Mouse (Mus musculus): ENCODE results near the gene Pdzk1ip1.

Gene Pdzk1ip1

DNA sequence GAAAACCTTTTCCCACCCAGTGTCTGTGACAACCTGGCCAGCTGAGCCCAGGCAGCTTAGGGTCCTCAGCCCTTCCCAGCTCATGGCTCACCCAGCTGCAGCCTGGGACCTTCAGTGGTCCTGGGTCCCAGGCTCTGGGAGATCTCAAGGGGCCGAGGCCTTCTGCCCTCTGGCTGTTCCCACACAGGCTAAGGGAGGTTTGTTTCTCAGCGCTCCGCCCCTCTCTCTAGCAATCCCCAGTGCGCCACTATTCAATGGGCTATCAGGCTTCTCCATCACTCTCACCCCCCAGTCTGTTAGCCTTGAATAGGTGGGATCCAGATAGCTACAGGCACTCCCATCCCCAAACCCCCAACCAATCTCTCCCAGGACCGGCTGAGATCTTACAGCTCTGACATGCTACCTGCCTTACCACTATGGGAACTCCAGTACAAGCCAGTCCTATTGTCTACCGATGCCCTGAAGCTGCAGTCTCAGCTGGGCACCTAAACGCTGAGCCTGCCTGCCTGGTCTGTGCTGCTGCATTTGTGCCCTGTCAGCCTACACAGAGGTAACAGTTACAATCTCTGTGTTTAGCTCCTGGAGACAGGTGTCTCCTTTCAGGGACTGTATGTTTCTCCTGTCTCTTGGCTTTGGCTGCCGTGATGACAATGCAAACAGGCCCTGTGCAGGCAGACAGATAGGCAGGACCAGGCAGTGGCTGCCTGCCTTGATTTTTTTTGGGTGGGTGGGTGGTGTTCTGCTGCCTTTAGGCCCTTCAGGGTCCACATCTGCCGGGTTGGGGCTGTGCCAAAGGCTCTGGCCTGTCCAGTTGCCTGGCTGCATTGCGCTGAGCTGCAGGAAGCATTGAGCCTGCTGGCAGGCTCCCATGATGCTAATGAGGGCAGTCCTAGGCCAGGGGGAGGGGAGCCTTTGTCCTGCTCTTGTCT is 9.4 kb upstream of the Pdzk1ip1 start:
- DNase-seq: no peak

DNA sequence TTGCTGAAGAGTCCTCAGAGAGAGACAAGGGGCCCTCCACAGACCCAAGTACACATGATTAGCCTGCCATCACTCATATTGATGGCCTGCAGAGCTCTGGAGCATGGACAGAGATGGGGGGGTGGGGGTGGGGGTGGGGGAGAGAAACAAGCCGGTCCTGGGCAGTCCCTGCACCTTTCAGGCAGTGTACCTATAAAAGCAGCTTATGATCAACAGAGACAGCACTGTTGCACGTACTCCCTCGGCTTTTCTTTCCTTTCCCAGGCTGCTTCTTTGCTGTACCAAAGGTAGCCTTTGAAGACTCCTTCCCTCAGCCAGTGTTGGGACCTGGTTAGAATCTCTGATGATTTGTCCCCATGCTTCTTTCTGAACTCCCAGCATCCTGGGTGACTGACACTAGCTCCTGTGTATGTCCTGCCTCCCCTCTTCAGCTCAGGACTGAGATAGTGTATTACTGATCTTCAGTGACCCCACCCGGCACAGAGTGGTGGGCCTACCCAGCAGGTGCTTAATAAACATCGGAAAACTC is 8.6 kb upstream of the Pdzk1ip1 start:
- no peak for DNase-seq

DNA sequence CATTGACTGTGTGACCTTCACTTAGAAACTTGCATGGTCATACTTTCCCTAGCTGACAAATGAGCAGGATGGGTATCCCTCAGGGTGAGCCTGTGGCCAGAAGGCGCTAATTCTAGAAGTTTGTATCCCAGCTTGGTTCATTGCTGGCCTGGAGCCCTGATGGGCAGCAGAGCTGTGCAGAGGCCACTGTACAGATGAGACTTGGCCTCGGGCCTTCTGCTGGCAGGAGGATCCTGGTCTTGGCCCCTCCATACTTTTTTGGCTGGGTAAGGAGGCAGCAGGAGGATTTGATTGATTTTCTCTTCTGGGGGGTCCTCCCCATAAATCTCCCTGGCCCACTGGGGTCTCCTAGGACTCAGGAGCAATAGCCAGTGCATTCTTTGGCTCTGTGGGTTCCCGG is 5.5 kb upstream of the Pdzk1ip1 start:
- DNase-seq: no peak

DNA sequence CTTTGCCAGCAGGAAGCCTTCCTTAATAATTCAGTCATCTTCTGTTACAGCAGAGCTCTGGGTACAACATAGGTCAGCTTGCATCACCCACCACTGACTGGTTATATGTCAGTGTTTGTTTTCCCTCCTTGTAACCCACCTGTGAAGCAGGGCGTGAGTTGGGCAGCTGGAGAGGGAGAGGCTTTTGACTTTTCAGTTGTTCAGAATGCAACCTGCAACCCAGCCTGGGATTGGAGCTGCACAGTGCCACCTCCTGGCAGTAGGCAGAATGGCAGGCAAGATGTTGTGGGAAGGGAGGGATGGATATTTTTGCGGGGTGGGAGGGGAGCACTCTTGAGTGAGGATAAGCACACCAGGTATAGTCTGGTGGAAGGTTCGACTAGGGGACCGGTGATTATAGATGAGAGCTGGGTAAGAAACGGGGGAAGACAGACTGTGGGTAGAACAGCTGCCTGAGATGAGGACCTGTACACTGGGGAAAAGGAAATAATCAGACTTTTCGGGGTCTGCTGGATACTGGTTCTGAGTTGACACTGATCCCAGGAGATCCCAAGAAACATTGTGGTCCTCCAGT is 2.9 kb upstream of the Pdzk1ip1 start:
- peak; percentile 74 for DNase-seq

DNA sequence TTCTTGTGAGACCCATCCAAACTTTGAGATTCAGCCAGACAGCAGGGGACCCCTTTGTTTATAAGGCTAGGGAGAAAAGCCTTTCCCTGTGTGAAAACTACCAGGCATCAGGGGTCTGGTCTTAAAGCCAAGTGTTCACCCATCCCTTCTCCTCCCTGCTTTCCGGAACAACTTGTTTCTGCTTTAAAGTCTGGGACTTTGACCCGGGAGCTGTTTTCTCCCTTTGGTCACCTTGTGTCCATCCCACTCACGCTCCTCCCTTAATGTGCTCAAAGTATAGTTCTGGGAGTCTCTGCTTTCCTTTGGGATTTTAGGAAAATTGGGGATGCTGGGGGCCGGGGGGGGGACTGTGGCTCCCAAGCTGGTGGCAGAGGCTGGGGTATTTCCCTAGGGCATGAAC is 2.3 kb upstream of the Pdzk1ip1 start:
- DNase-seq: no peak

DNA sequence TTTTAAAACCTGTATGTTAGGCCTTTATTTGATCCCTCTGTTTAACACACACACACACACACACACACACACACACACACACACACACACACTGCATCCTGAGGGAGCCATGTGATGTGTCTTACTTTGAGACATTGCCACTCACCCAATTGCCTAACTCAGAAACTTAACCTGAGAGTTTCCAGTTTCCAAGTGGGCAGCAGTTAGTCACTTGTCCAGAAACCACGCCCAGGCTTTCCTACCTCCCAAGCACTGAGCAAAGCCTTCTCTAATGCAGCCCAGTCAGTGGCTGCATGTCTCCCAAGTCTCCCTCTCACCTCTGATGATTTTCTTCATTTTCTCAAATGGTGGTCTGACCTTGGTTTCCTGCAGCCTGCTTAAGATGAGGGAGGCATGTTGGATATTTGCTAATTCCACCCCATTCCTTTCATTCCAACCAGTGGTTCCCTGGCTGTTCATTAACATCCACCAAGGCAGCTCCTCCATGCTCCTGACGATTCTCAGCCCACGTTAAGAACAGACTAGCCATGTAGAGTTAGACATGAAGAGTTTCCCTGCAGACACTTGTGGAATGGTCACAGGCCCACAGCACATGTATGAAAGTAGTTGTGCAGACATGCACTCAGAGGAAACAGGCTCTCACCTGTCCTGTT is 1.6 kb upstream of the Pdzk1ip1 start:
- no peak for DNase-seq

DNA sequence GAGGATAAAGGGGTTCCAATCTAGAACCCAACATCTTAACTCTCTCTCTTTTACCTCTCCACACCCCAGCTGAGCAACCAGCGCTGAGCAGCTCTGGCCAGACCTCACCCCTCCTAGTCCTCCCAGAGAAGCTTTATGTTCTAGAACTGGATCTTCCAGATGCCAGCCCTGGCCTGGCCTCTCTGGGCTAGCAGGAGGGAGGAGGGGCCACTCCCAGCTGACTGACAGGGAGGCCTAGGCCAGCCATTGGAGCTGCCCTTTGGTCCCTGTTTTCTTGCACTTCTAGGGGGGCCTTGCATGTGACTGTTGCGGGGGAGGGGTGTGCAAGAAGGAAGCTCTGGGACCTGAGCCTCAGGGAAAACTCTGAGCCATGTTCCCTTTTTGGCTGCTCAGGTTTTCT is 2.1 kb downstream of the Pdzk1ip1 start:
- DNase-seq: no peak

DNA sequence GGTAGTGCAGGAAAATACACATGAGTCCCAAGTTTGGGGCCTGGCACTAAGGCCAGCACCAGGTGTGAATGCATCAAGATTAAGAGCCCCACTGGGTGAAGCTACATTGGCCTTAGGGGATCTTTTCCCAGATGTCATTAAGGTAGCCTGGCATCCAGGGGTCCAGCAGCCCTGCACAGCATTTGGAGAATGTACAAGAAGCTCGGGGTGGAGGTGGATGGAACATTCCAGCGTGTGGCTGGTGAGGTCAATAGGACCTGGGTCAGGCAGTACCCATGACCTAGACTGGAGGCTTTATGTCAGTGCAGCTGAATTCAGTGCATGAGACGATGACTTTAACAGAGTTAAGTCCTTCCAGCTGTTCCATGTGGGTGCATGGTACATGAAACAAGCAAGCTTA is 3.3 kb downstream of the Pdzk1ip1 start:
- DNase-seq: no peak

DNA sequence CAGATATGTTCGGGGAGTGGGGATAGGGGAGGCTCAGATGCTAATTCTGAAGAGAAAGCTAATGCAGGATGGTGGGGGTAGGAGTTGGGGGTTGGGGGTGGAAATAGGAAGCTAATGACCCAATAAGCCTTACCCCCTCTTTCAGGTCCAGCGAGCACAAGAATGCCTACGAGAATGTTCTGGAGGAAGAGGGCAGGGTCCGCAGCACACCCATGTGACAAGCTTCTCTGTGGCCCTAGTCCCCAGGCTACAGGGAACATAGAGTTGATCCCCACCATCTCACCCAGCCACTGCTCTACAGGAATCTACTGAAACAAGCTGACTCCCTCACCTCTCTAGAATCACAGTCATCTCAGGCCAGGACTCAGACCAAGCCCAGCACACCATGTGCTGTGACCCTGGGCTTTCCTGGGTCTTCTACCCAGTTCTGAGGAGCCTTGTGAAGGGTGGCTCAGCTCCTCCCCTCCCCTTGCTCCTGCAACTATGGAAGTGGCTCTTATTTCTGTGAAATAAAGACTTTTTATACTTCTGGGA is 4.9 kb downstream of the Pdzk1ip1 start:
- DNase-seq: no peak

DNA sequence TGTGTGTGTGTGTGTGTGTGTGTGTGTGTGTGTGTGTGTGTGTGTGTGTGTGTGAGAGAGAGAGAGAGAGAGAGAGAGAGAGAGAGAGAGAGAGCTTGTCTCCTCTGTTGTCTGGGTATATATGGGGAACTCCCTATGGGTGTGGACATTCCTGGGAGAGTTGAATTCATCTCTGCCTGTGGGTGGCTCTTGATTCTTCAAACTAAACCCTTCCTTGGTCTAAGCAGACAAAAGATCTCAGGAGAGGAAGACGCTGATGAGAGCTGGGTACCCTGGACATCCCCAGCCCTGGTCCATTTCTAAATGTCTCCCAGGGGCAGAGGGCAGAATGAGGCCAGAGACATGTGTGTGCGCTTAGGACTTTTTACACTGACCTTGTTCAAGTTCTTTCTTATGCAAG is 5.5 kb downstream of the Pdzk1ip1 start:
- DNase-seq: no peak

DNA sequence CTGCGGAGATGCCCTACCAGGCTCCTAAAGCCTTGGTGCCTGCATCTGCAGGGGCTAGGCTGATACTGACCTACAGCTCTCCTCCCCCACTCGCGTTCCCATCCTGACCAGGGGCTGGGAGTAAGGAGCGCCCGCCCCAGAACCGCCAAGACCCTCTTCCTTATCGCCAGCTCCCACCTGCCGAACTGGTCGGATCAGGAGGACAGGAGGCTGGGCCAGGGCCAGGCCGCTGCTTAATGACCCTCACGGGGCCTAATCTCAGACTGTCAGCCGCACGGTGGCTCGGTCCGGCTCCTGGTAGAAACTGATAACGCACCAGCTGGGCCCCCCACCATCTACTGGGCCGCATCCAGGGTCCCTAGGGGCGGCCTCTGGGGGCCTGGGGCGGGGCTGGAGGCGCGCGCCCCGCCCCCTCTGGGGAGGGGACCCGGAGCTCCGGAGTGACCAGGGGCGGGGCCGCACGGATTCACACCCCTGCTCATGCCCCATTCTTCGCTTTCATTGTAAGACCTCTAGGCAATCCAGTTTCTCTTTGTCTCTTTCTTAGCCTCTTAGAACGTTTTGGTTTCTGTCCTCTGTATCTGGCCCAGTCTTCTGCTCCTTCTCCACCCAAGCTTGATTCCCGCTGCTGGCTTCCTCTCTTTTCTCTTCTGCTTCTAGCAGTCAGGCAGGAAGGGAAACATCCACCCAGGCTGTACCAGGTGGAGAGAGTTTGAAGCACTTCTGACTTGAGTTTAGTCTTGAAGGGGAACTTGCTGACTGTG is 7.3 kb downstream of the Pdzk1ip1 start:
- DNase-seq: no peak

DNA sequence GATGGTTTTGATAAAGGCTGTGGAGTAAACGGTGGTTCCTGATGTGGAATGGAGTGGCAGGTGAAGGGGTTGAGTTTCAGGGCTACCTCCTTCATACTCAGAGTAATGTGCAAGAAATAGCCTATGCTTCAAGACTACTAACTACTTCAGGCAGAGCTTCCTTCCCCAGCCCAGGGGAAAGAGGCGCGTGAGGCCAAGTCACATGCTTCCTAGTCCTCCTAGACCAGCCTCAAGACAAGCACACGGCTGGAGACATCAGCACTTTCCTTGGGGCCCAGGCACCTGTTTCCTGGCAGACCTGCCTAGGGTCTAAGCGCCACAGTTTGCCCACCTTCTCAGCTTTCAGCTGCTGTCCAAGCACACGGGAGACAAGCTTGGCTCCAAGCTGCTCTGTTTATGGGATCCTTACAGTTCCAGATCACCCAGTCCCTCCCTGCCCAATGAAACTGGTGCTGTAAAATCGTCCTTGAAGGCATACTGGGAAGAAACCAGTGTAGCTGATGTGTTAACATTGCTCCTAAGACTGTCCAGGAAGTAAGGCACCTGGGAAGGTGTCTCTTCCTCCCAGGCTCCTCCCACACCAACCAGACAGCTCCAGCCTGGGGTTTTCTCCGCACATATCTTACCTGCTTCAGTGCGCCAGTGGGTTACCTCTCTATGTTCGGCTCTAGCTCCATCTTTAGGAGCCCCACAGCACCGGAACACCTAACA is 8.1 kb downstream of the Pdzk1ip1 start:
- DNase-seq: no peak

DNA sequence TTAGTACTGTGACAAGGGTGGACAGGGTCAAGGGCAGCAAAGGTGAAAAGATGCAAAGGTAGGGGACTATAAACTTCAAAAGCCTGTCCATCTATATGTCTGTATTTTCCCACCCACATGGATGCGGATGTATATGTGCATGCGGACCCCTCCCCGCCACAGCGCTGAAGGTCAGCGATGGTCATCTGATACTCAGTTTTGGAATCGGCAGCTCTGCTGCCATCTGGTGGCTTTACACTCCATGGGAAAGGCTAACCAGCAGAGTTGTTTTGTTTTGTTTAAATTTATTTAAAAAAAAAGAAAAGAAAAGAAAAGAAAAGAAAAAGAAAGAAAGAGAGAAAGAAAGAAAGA is 8.6 kb downstream of the Pdzk1ip1 start:
- no peak for DNase-seq

DNA sequence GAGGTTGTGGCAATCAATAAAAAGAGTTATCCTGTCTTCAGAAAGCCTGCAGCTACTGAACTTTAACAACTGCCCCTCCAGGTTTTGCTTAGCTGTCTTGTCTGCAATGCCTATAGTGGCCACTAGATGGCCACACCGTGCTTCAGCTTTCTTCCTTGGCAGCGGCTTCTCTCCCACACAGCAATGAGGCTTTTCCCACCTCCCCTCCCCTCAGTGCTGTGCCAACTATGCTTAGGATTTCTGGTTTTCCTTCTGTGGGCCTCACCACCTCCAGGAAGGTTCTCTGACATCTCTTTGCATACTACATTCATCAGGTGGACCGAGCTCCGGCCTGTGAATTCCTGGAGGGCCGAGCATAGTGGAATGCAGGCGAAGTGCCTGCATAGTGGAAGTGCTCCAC is 13.2 kb downstream of the Pdzk1ip1 start:
- peak; percentile 63 for DNase-seq

DNA sequence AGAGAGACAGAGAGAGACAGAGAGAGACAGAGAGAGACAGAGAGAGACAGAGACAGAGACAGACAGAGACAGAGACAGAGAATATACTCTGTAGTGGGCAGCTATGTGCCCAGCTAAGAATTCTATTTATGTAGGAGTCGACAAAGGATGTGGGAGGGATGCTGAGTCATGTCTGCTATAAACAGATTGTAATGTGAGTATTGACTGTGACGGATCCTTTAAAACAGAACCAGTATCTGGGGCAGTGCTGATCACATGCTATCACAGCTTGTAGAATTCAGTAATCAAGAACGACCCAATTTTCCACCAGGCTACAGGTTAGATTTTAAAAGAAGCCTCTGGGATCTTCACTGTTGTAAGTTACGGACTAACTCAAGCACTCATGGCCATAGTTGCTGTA is 15.0 kb downstream of the Pdzk1ip1 start:
- no peak for DNase-seq

DNA sequence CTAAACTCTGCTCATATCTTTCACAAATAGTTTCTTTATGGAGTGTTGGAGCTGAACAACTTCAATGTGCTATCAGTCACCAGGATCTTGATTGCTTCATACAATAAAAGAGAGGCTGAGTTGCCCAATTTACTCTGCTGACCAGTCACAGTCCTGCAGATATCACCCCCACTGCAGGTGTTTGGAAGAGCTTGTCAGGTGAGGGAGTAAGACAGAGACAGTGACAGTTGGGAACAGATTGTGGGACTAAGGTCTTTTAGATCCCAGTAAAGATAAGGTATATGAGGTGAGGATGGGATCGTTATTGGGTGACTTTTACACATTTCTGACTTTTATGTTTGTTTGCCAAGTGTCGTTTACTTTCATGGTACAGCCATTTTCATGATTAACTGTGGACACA is 22.7 kb downstream of the Pdzk1ip1 start:
- no peak for DNase-seq

DNA sequence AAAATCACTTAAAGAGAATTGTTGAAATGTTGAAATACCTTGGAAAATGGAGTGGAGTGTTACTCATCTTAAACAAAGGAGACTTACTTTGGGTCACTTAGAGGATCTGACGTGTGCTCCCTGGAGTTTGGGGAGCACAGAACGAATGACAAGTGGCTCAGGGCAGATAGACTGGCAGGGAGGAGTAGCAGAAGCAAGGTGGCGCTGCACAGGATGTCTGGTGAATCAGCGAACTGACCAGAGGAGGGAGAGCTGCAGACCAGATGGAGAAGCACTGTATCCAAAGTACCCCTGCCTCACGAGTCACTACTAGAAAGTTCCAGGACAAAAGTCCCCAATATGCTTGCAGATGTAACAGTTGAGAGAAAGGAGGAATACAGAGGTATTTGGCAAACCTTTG is 24.8 kb downstream of the Pdzk1ip1 start:
- DNase-seq: no peak

DNA sequence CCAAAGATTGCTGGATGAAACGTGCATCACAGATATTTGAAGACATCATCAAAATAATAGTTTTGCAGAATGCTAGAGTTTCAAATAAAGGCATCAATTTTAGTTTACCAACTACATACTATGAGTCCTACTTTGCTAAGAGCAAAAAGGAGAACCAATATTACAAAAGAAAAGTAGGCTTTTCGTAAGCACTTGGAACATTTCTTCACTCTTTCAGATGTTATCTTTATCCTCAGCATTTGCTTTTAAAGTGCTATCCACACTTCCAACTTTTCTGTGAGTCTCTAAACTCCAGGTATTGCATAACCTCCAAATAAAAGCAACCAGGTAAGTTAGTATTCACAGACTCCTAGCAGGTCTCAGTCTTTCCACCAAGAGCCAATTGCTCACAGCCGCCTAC is 31.1 kb downstream of the Pdzk1ip1 start:
- no peak for DNase-seq

DNA sequence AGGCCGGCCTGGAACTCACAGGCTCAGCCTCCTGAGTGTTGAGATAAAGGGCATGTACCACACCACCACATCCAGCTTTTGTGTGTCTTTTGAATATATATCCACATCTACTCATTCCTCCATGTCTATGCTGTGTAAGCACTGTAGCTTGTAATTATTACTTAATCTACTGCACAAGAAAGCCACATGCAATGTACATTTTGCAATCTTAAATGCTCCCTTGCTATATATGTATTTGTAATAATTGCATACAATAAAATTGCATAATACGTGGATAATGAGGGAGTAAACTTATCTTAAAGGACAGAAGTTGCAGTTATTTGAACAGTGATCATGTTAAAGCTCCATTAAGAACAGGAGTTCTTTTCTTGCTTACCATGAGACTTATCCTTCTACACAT is 32.7 kb downstream of the Pdzk1ip1 start:
- DNase-seq: no peak

DNA sequence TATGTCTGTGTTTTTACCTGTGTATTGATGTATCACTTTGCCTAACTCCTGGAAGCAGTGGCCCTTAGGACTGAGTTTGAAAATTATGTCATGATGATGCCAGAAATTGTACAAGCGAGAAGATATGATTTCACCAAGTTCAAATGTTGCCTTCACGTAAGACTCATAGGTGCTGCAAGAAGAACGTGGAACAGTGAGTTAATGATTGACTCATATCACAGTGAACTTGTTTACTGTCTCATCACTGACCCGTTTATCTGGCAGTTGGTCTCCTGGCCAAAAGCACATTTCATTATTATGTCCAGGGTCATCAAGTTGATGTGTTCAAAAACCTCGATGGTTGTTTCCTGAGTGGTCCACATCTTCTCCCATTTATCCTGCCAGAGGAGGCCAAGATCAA is 33.1 kb downstream of the Pdzk1ip1 start:
- no peak for DNase-seq

DNA sequence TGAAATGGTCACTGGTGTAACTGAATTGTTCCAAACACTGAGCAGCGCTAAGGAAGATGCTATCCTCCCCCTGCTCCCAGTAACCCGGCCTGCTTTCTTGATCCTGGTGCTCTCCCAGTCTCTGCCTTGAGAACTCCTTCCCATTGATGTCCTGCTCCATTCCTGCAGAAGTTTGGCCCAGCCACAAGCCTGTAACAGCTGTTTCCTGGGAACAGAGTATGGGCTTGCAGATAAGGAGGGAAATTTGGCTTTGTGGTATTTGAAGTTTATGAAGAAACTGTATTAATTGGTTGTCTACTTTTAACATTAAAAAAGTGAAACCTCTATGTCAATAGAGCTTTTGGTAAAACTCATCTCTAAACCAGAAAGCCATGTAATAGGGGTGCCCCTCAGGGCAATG is 35.0 kb downstream of the Pdzk1ip1 start:
- DNase-seq: no peak

DNA sequence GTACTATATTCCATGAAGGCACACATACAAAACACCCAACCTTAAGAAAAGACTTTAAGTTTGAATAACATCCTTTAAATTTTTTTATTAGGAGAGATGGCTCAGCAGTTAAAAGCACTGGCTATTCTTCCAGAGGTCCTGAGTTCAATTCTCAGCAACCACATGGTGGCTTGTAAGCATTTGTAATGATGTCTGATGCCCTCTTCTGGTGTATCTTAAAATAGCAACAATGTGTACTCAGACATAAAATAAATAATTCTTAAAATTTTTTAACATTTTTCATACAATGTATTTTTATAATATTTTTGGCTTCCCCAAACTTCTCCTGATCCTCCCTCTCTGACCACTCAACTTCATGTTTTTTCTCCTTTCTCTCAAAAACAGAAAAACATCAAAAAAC is 36.2 kb downstream of the Pdzk1ip1 start:
- DNase-seq: no peak
